Mouse (Mus musculus) left cerebral cortex, adult 11 months (tissue): ENCODE measurements around the gene Dbh.
A peak's percentile ranks its signal among the peaks of the same experiment; 100 is the strongest.

Experiments used
- DNase-seq: peaks from one replicate; pipeline ENCODE4 v3.0.0; 2022; ENCODE audit warnings: low spot score

Dbh gene

DNA sequence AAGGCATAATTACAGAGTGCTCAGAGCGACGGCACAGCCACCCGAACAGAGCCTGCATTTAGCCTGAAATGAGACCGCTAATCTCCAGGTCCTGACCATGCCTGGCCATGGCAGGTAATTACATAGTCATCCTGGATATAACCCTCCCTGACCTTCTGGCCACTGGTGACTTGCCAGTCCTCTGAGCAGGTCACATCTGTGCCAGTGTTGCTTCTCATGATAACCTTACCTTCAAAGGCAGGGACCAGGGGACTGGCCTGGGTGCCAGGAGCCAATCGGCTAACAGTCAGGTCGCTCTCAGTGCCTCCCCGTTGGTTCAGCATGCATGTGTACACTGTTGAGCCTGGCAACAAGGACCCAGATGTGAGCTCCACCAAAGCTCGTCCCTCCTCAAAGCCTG, 53.5 kb downstream of the Dbh start:
- DNase-seq: no peak

- DNase-seq: peak; percentile 61
These were observed 58.0 kb downstream of the Dbh start for GRCm38 (mm10) chr2:27223012-27223421.

GRCm38 (mm10) chr2:27226572-27226971, 61.5 kb downstream of the Dbh start:
- DNase-seq: no peak

DNA sequence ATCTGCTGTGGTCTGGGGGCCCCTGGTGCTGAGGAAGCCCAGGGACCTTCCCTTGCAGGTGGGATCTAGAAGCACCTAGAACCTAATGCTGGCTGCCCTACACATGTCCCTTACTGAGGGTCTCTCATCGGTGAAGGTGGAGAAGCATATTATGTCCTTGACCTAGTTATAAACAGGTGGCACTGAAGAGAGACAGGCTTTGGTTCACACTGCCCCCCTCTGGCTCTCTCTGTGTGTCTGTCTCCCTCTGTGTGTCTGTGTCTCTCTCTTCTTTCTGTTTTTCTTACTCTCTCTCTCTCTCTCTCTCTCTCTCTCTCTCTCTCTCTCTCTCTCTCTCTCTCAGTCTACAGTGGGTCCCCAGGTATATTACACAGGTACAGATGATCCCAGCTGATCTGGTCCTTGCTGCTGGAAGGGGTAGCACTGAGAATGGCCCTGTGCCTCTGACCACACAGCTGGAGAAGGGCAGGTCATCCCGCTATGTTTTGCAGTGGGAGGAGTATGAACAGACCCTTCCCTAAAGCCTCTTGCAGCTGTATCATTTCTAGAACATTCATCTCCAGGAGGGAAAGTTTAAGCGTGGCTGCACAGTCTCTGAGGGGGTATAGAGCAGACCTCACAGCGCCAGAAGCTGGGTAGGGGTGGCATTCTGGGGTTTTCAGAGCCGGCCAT, 63.9 kb downstream of the Dbh start:
- DNase-seq: no peak

DNA sequence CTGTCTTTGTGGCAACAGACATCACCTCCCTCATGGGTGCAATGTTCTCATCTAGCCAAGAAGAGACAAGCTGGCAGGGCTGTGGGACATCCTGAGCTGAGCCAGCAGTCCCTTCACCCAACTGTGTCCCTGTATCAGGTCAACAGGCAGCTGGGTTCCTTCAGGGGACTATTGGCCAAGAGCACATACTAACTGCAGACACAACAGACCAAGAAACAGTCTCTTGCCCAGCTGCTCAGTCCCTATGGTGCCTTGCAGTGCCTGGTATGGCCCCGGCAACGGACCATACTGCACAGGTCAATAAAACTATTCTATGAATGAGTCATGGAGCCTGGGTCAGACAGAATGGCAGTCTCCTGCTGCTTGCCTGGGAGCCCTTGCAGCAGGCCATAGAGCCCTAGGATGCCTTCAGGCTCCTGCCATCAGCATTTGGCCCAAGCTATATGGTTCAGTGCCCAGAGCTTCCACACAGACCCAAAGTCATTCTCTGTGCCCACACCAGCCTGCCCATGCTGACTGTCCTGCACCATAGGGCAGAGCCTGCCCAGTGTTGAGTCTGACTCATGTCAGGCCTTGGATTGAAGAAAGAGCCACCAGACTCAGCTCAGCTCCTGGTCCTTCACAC, 64.6 kb downstream of the Dbh start:
- DNase-seq: no peak

DNA sequence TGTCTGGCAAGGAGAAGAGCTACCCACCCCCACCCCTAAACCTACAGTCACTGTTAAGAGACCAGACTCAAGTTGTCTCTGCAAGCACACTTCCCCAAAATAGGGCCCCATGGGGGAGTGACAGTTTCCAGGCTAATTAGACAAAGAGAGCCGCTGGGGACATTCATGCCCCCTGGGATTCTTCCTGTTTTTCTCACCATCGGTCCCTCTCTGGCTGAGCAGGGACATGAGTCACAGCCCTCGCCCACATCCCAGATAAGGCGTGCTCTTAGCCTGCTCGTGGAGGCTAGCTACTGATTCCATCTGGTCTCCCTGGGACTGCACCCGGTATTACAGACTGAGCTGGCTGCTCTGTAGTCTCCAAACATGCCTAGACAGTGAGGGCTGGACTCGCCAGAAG, 67.3 kb downstream of the Dbh start:
- peak; percentile 52 for DNase-seq
